Mouse (Mus musculus) liver, postnatal 0 days (tissue): ENCODE measurements around the gene Irs2. TPM values are rescaled to one million over a fixed set of nuclear protein-coding genes. Genes with fewer than 3 reads are reported as not detected.

Experiments used
- ATAC-seq: fragments of 200-750 bp; cut with Nextera tagmentation; 2 replicates; pipeline ENCODE4 v1.8.0; 2017; ENCODE audit warnings: mild to moderate bottlenecking, moderate library complexity
- DNase-seq: peaks from one replicate; pipeline ENCODE4 v3.0.0-alpha.2; 2016
- H3K27ac ChIP-seq: fragments of 300-500 bp; sonication (generic); 2 replicates; pipeline ENCODE4 v1.5.1; 2014; ENCODE audit warnings: antibody characterized with exemption, moderate library complexity, mild to moderate bottlenecking, low read depth
- H3K27me3 ChIP-seq: fragments of 300-500 bp; sonication (generic); 2 replicates; pipeline ENCODE4 v1.6.1; 2014; ENCODE audit warnings: low read length, control low read depth, mixed read lengths; ENCODE audit not compliant: insufficient read depth
- H3K36me3 ChIP-seq: fragments of 300-500 bp; sonication (generic); replicated peaks from 2 replicates; pipeline ENCODE4 v1.6.1; 2014; ENCODE audit warnings: mild to moderate bottlenecking, control low read depth, low read length, moderate library complexity, mixed read lengths; ENCODE audit not compliant: insufficient read depth
- H3K4me1 ChIP-seq: fragments of 300-500 bp; sonication (generic); 2 replicates; pipeline ENCODE4 v1.6.1; 2014; ENCODE audit warnings: antibody characterized with exemption, mild to moderate bottlenecking, control low read depth; ENCODE audit not compliant: insufficient read depth
- H3K4me2 ChIP-seq: fragments of 300-500 bp; sonication (generic); 2 replicates; pipeline ENCODE4 v1.6.1; 2014; ENCODE audit warnings: low read depth, mild to moderate bottlenecking, low read length, moderate library complexity, mixed read lengths
- H3K4me3 ChIP-seq: fragments of 300-500 bp; sonication (generic); 2 replicates; pipeline ENCODE4 v1.5.1; 2014; ENCODE audit warnings: low read depth, low read length
- H3K9ac ChIP-seq: fragments of 300-500 bp; sonication (generic); replicated peaks from 2 replicates; pipeline ENCODE4 v1.6.1; 2014; ENCODE audit warnings: mild to moderate bottlenecking, moderate library complexity
- H3K9me3 ChIP-seq: fragments of 300-500 bp; sonication (generic); 2 replicates; pipeline ENCODE4 v1.6.1; 2016; ENCODE audit warnings: mild to moderate bottlenecking, control low read depth, low read length, mixed read lengths
- CTCF ChIP-seq: sonication (generic); IDR thresholded peaks from 2 replicates; pipeline ENCODE4 v1.5.1; 2016; ENCODE audit warnings: antibody characterized with exemption, low read depth
- EP300 ChIP-seq: IDR thresholded peaks from 2 replicates; pipeline ENCODE4 v1.6.1; 2016; ENCODE audit warnings: antibody characterized with exemption, low read depth, mild to moderate bottlenecking
- WGBS: fragments of 180-500 bp; shearing (Covaris S2); extraction: QIAGEN DNeasy Blood & Tissue Kit; methylation state at CpG from one replicate; pipeline ENCODE4 v1.1.7; 2014; ENCODE audit not compliant: insufficient replicate concordance; 5-methylcytosine and 5-hydroxymethylcytosine counted together
- polyA plus RNA-seq: library from polyadenylated mRNA; unstranded; fragments of >200 nt; fragmentation: Nextera tagmentation; extraction: Ambion mirVana; gene quantifications from 2 replicates; pipeline ENCODE4 v1.2.1, GENCODE M21; 2015

Irs2 gene
- polyA plus RNA-seq, 1 experiment from 2014 or later, result 5.7 TPM

DNA sequence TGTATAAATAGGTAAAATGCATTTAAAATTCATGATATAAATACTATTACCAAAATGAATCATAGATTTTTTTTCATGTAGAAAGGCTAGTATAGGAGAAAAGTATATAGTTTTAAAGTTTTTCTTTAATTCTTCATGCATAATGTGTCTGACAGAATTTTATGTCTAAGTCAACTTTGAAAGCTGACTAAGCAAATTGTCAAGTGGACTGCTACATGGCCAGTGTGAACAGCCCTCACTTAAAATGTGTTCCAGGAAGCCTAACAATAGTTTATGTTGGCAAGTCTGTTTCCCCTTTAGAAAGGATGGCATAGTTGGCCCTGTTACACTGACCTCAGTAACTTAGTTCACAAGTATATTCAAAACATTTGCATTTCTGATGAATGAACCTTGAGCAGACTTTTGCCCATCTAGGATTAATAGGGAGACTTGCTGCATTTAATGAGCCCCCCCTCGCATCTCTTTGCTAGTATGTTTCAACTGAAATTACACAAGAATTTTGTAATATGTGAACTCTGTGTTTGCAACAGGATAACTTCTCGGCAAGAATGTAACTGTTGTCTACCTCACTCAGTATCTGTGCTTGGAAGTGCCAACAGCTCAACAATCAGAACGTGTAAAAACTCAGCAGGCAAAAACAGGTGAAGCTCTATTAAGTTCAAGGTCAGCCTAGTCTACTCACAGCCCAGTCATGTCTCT is 3.7 kb upstream of the Irs2 start:
- peaks cover 22% of the 10 kb centered on the region for H3K4me1 ChIP-seq
- H3K27me3 ChIP-seq, result no peaks in the 10 kb centered on the region
- ATAC-seq, result no peak
- no peaks in the 10 kb centered on the region for H3K9me3 ChIP-seq
- no peak overlapping the region for H3K4me3 ChIP-seq
- no peak overlapping the region for H3K9ac ChIP-seq
- no peak for DNase-seq
- H3K36me3 ChIP-seq, result no peaks in the 10 kb centered on the region
- WGBS, result 51% methylated on average over 3 of the region's 3 CpGs
- TF ChIP-seq CTCF (no peak), EP300 (no peak)
- no peak overlapping the region for H3K4me2 ChIP-seq
- peak overlapping the region; percentile 99; the same call in 1 of the 2 replicates for H3K27ac ChIP-seq

- TF ChIP-seq EP300 (no peak), CTCF (no peak)
- peak; percentile 66 for DNase-seq
Measured at GRCm38 (mm10) chr8:11010913-11011605, 2.8 kb upstream of the Irs2 start.

GRCm38 (mm10) chr8:11010398-11010797 is 2.1 kb upstream of the Irs2 start:
- H3K4me1 ChIP-seq, result peaks cover 27% of the 10 kb centered on the region
- peaks cover 12% of the 10 kb centered on the region for H3K36me3 ChIP-seq
- TF ChIP-seq EP300 (no peak), CTCF (no peak)
- peak overlapping the region; percentile 72 for H3K4me3 ChIP-seq
- H3K9ac ChIP-seq, result peak overlapping the region; percentile 90; the same call in 1 of the 2 replicates
- no peak for ATAC-seq
- H3K4me2 ChIP-seq, result peak overlapping the region; percentile 82
- H3K9me3 ChIP-seq, result no peaks in the 10 kb centered on the region
- no peaks in the 10 kb centered on the region for H3K27me3 ChIP-seq
- H3K27ac ChIP-seq, result peak overlapping the region; percentile 99
- DNase-seq, result no peak
- WGBS, result 37% methylated on average over 11 of the region's 11 CpGs

More at GRCm38 (mm10) chr8:11010913-11011605, 2.8 kb upstream of the Irs2 start:
- Histone ChIP-seq H3K4me1 (peaks cover 26% of the 10 kb centered on the region), H3K9me3 (no peaks in the 10 kb centered on the region), H3K4me3 (peak overlapping the region; percentile 72; the same call in 1 of the 2 replicates), H3K9ac (peak overlapping the region; percentile 90; the same call in 1 of the 2 replicates), H3K4me2 (peak overlapping the region; percentile 82), H3K36me3 (peaks cover 6% of the 10 kb centered on the region), H3K27me3 (no peaks in the 10 kb centered on the region), H3K27ac (peak overlapping the region; percentile 99)
- WGBS, result 18% methylated on average over 11 of the region's 11 CpGs
- peak; percentile 7; the same call in 1 of the 2 replicates for ATAC-seq

DNA sequence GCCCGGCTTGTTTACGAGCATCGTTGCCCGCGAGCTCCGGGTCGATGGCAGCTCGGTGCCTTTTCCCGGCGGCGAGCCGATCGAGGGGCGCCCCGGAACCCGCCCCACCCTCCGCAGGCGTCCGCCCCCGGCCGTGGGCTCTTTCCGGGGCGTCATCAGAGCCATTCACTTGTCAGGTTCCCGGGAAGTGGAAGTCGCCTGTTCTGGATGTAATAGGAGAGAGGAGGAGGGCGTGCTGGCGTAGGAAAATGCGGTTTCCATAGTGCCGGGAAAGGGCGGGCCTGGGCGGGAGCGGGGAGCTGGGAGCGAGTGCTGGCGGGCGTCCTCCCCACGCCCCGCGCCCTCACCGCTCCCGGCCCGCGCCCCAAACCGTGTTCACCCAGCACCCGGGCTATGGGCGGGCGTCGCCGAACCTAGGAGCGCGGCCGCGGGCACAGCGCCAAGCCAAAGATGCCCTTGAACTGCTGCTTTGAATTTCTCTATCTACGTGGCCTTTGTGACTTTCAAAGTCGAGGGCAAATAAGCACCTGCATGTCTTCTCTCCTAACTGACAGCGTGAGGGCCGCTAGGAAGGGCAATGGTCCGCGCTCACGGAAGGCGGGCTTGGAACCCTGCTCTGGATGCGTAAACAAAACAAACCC is 1.3 kb upstream of the Irs2 start:
- ATAC-seq, result peak; percentile 72
- WGBS, result under 1% methylated on average over 54 of the region's 62 CpGs
- peak overlapping the region; percentile 82 for H3K4me2 ChIP-seq

GRCm38 (mm10) chr8:11008842-11009420 is 673 bp upstream of the Irs2 start:
- peaks cover 31% of the 10 kb centered on the region for H3K4me1 ChIP-seq
- peaks cover 23% of the 10 kb centered on the region for H3K36me3 ChIP-seq
- 0% methylated on average over 26 of the region's 73 CpGs for WGBS
- ATAC-seq, result peak; percentile 80
- H3K4me3 ChIP-seq, result peak overlapping the region; percentile 72
- H3K9me3 ChIP-seq, result no peaks in the 10 kb centered on the region
- peak overlapping the region; percentile 90 for H3K9ac ChIP-seq
- H3K27ac ChIP-seq, result peak overlapping the region; percentile 99
- peak overlapping the region; percentile 82 for H3K4me2 ChIP-seq
- peak; percentile 98 for DNase-seq
- H3K27me3 ChIP-seq, result no peaks in the 10 kb centered on the region
- no peak for TF ChIP-seq EP300
- 0 out of 2 replicates have a peak, but pooled peaks have one; percentile 11 for TF ChIP-seq CTCF

More for the DNA sequence above, 1.3 kb upstream of the Irs2 start:
- Histone ChIP-seq H3K36me3 (peaks cover 21% of the 10 kb centered on the region), H3K4me3 (peak overlapping the region; percentile 72), H3K9ac (peak overlapping the region; percentile 90), H3K9me3 (no peaks in the 10 kb centered on the region), H3K4me1 (peaks cover 26% of the 10 kb centered on the region), H3K27ac (peak overlapping the region; percentile 99), H3K27me3 (no peaks in the 10 kb centered on the region)
- TF ChIP-seq EP300, result peak; percentile 5; the same call in 1 of the 2 replicates
- no peak for TF ChIP-seq CTCF
- DNase-seq, result peak; percentile 92
